Mouse (Mus musculus): ENCODE data around the gene Hcn3.

Hcn3 gene

GRCm38 (mm10) chr3:89158651-89159050, 1.3 kb downstream of the Hcn3 start:
- in situ Hi-C loops (cut with MboI; ENCODE audit: low pct_unique_long_range_greater_than_20kb in 1 of 2, low sequenced_read_pairs in 2 of 2, unreplicated experiment in 1 of 2), result no loop called here

- in situ Hi-C loops (cut with MboI; ENCODE audit: low pct_unique_long_range_greater_than_20kb in 1 of 2, low sequenced_read_pairs in 2 of 2, unreplicated experiment in 1 of 2), result no loop called here
These were observed 3.0 kb downstream of the Hcn3 start for GRCm38 (mm10) chr3:89156951-89157350.

- in situ Hi-C loops (cut with MboI; ENCODE audit: low pct_unique_long_range_greater_than_20kb in 1 of 2, low sequenced_read_pairs in 2 of 2, unreplicated experiment in 1 of 2), result no loop called here
These were observed 7.7 kb downstream of the Hcn3 start for GRCm38 (mm10) chr3:89152084-89152835.

GRCm38 (mm10) chr3:89148567-89148966, 11.4 kb downstream of the Hcn3 start:
- in situ Hi-C loops (cut with MboI; ENCODE audit: low pct_unique_long_range_greater_than_20kb in 1 of 2, low sequenced_read_pairs in 2 of 2, unreplicated experiment in 1 of 2), result no loop called here

GRCm38 (mm10) chr3:89147979-89148311, 12.1 kb downstream of the Hcn3 start:
- in situ Hi-C loops (cut with MboI; ENCODE audit: low pct_unique_long_range_greater_than_20kb in 1 of 2, low sequenced_read_pairs in 2 of 2, unreplicated experiment in 1 of 2), result no loop called here

- in situ Hi-C loops (cut with MboI; ENCODE audit: low pct_unique_long_range_greater_than_20kb in 1 of 2, low sequenced_read_pairs in 2 of 2, unreplicated experiment in 1 of 2), result no loop called here
These were observed 12.7 kb downstream of the Hcn3 start for GRCm38 (mm10) chr3:89147101-89147978.

- in situ Hi-C loops (cut with MboI; ENCODE audit: low pct_unique_long_range_greater_than_20kb in 1 of 2, low sequenced_read_pairs in 2 of 2, unreplicated experiment in 1 of 2), result no loop called here
These were observed 14.4 kb downstream of the Hcn3 start for GRCm38 (mm10) chr3:89145566-89145965.

- in situ Hi-C loops (cut with MboI; ENCODE audit: low pct_unique_long_range_greater_than_20kb in 1 of 2, low sequenced_read_pairs in 2 of 2, unreplicated experiment in 1 of 2), result no loop called here
These were observed 15.2 kb downstream of the Hcn3 start for GRCm38 (mm10) chr3:89144821-89145220.

- in situ Hi-C loops (cut with MboI; ENCODE audit: low pct_unique_long_range_greater_than_20kb in 1 of 2, low sequenced_read_pairs in 2 of 2, unreplicated experiment in 1 of 2), result no loop called here
These were observed 23.6 kb downstream of the Hcn3 start for GRCm38 (mm10) chr3:89136365-89136764.

GRCm38 (mm10) chr3:89135958-89136357, 24.0 kb downstream of the Hcn3 start, which contains the start of gene Pklr:
TSS of gene Pklr (plus strand) at chr3:89136142.
- in situ Hi-C loops (cut with MboI; ENCODE audit: low pct_unique_long_range_greater_than_20kb in 1 of 2, low sequenced_read_pairs in 2 of 2, unreplicated experiment in 1 of 2), result no loop called here

GRCm38 (mm10) chr3:89133752-89134151, 26.2 kb downstream of the Hcn3 start:
- in situ Hi-C loops (cut with MboI; ENCODE audit: low pct_unique_long_range_greater_than_20kb in 1 of 2, low sequenced_read_pairs in 2 of 2, unreplicated experiment in 1 of 2), result no loop called here

- in situ Hi-C loops (cut with MboI; ENCODE audit: low pct_unique_long_range_greater_than_20kb in 1 of 2, low sequenced_read_pairs in 2 of 2, unreplicated experiment in 1 of 2), result no loop called here
These were observed 26.9 kb downstream of the Hcn3 start for GRCm38 (mm10) chr3:89133063-89133450.

- in situ Hi-C loops (cut with MboI; ENCODE audit: low pct_unique_long_range_greater_than_20kb in 1 of 2, low sequenced_read_pairs in 2 of 2, unreplicated experiment in 1 of 2), result no loop called here
These were observed 27.5 kb downstream of the Hcn3 start for GRCm38 (mm10) chr3:89132285-89133062.

- in situ Hi-C loops (cut with MboI; ENCODE audit: low pct_unique_long_range_greater_than_20kb in 1 of 2, low sequenced_read_pairs in 2 of 2, unreplicated experiment in 1 of 2), result no loop called here
These were observed 28.2 kb downstream of the Hcn3 start for GRCm38 (mm10) chr3:89131816-89132215.

GRCm38 (mm10) chr3:89129908-89130307, 30.1 kb downstream of the Hcn3 start:
- in situ Hi-C loops (cut with MboI; ENCODE audit: low pct_unique_long_range_greater_than_20kb in 1 of 2, low sequenced_read_pairs in 2 of 2, unreplicated experiment in 1 of 2), result no loop called here

- in situ Hi-C loops (cut with MboI; ENCODE audit: low pct_unique_long_range_greater_than_20kb in 1 of 2, low sequenced_read_pairs in 2 of 2, unreplicated experiment in 1 of 2), result no loop called here
These were observed 34.0 kb downstream of the Hcn3 start for GRCm38 (mm10) chr3:89125981-89126380.

- in situ Hi-C loops (cut with MboI; ENCODE audit: low pct_unique_long_range_greater_than_20kb in 1 of 2, low sequenced_read_pairs in 2 of 2, unreplicated experiment in 1 of 2), result no loop called here
These were observed 35.8 kb downstream of the Hcn3 start for GRCm38 (mm10) chr3:89124241-89124640.

GRCm38 (mm10) chr3:89123313-89123712, 36.7 kb downstream of the Hcn3 start:
- in situ Hi-C loops (cut with MboI; ENCODE audit: low pct_unique_long_range_greater_than_20kb in 1 of 2, low sequenced_read_pairs in 2 of 2, unreplicated experiment in 1 of 2), result no loop called here

GRCm38 (mm10) chr3:89115522-89115921, 44.5 kb downstream of the Hcn3 start:
- in situ Hi-C loops (cut with MboI; ENCODE audit: low pct_unique_long_range_greater_than_20kb in 1 of 2, low sequenced_read_pairs in 2 of 2, unreplicated experiment in 1 of 2), result no loop called here
